Mouse (Mus musculus) neutrophil, adult 5-6 weeks (primary cell): ENCODE measurements around the gene Rhno1. TPM values are rescaled to one million over a fixed set of nuclear protein-coding genes. Genes with fewer than 3 reads are reported as not detected.

Experiments
- total RNA-seq: library from RNA; stranded (forward); fragments of 200-1000 nt; gene quantifications from 2 replicates; pipeline ENCODE4 v1.2.3, GENCODE M21; 2017

The Rhno1 gene
- total RNA-seq, 1 experiment from 2014 or later = 40.5 TPM

Other genes starting within 250 kb of the Rhno1 start
- gene Tspan9, start 219.3 kb downstream of the Rhno1 start, total RNA-seq = 1.7 and 2.3 TPM in 2 replicates
- gene Tead4, start 62.1 kb downstream of the Rhno1 start, total RNA-seq = not detected in 2 replicates
- gene Tulp3, start 7.1 kb downstream of the Rhno1 start, total RNA-seq = 1.8 and 2.9 TPM in 2 replicates
- 2.2 and 7.8 TPM in 2 replicates for gene Foxm1, start 56 bp upstream of the Rhno1 start, total RNA-seq
- not detected in 2 replicates for gene Tex52, start 12.5 kb upstream of the Rhno1 start, total RNA-seq
- not detected in 2 replicates for gene Gm44596, start 12.6 kb upstream of the Rhno1 start, total RNA-seq
- gene Nrip2, start 36.4 kb upstream of the Rhno1 start, total RNA-seq = 0.12 TPM in 1 of 2 replicates, not detected in the other
- gene Itfg2, start 62.0 kb upstream of the Rhno1 start, total RNA-seq = 35.7 and 37.1 TPM in 2 replicates
- 66.1 and 83.2 TPM in 2 replicates for gene Fkbp4, start 75.8 kb upstream of the Rhno1 start, total RNA-seq
- gene Pzp, start 163.8 kb upstream of the Rhno1 start, total RNA-seq = 0.47 TPM in 1 of 2 replicates, not detected in the other
- not detected in 2 replicates for gene A2ml1, start 218.7 kb upstream of the Rhno1 start, total RNA-seq